Mouse (Mus musculus): Measurements from ENCODE around the gene Bach1. TPM values are rescaled to one million over a fixed set of nuclear protein-coding genes. Genes with fewer than 3 reads are reported as not detected.

Bach1 gene
- total RNA-seq, 2 experiments from 2014 or later = 16.5 to 22.3 TPM

DNA sequence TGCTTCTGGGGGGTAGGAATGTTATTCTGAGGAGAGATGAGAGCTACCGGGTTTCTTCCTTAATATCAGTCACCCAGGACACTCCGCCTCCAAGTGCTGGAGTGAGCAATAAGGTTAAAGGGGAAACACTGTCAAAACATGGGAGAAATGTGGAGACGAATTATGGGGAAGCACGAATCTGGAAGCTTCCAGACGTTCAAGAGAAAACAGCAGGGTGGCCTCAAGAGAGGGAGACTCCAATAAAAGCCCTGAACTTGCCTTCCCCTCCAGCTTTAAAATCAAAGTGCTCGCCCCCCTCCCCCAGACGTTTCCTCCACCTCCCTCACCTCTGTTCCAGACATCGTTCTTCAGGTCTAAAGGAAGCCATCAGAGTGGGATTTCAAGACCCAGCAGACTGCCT, 38.6 kb downstream of the Bach1 start:
- no peak for DNase-seq (ENCODE audit: low spot score in 2 of 2)

DNA sequence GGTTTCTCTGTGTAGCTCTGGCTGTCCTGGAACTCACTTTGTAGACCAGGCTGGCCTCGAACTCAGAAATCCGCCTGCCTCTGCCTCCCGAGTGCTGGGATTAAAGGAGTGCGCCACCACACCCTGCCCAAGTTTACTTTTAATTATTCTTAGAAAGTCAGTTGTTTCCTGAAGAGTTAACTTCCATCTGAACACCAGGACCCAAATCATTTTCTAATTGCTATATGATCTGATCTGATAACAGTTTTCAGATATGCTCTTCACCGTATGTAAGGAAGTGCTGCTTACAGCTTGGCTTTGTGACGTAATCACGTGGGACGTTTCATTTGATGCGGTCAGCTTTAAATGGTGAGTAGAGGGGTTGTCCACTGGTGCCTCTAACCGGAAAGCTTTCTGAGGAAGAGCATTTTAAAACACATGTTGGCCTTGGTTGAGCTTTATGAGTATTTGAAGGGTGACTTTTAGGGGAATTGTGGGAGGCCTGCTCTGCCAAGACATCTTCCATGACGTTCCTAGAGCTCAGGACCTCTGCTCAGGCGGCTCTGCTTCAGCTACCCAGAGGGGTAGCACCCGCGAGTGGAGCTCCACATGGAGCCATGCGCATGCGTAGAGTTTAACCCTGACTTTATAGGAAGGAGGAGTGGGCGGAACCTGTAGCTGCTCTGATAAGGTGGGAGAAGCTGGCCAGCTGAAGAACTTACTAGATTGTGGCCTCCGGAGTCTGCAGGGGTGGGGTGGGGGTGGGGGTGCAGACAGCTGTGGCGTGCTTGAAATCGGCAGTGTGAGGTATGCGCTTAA, 39.3 kb downstream of the Bach1 start:
- no peak for DNase-seq (ENCODE audit: low spot score in 2 of 2)

DNA sequence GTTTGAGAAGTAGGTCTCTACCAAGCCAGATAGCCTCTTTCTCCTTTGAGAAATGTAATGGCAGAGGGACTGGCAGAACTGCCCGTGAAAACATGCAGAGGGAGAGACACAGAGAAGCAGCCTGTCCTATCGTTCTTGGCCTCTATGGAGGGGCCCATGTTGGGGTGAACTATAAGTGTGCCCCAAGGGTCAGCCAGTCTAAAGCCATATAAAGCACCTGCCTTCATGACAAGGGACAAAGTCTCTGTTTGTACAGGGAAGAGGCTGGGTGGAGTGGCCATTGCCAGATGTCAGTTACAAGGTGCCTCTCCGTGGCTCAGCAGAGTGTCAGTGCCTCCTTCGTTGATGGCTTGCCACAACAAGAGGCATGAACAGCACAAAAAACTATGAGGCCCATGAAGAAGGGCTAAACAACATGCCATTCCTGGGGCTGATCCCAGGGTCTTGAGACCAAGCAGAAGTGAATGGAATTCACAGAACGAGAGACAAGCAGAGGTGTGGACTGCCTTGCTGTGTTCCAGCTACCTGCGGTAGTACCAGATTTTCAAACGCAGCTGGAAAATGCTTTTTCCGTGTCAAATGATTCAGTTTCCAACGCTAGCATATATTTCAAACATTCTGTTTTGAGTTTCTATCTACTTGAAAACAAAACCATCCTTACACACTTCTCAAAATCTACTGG, 42.4 kb downstream of the Bach1 start:
- DNase-seq (ENCODE audit: low spot score in 2 of 2) = no peak

DNA sequence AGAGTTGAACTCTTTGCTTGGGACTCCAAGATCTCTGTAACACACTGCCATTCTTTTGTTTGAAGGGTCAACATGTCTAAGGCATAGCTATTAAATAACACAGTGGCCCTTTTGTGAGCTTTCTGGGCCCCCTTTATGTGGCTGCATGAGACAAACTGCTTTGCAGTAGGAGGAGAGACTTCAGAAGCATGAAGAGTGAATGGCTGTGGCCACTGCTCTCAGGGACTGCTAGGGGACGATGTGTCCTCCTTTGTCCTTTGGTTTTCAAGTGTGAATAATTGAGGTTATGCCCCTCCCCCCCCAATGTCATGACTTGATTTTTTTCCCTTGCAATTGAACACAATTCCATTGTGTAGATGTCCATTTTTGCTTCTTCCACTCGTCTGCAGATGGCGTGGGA, 44.9 kb downstream of the Bach1 start:
- no peak for DNase-seq (ENCODE audit: low spot score in 2 of 2)

DNA sequence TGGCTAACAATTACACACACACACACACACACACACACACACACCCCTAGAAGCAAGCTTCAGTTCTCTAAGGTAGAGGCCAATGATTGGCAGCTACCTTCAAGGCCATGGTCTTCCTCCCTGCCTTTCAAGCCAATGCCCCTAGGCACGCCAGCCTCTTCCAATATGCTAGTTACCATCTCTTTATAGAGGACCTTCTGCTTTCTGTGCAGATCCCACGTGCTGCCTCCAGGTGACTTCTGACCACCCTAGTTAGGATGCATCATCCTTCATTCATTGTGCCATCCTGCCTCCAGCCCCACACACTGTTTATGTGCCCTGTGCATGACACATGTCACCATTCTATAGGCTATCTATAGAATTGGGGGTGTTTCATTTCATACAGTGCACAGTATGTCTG, 45.6 kb downstream of the Bach1 start:
- DNase-seq (ENCODE audit: low spot score in 2 of 2) = no peak

DNA sequence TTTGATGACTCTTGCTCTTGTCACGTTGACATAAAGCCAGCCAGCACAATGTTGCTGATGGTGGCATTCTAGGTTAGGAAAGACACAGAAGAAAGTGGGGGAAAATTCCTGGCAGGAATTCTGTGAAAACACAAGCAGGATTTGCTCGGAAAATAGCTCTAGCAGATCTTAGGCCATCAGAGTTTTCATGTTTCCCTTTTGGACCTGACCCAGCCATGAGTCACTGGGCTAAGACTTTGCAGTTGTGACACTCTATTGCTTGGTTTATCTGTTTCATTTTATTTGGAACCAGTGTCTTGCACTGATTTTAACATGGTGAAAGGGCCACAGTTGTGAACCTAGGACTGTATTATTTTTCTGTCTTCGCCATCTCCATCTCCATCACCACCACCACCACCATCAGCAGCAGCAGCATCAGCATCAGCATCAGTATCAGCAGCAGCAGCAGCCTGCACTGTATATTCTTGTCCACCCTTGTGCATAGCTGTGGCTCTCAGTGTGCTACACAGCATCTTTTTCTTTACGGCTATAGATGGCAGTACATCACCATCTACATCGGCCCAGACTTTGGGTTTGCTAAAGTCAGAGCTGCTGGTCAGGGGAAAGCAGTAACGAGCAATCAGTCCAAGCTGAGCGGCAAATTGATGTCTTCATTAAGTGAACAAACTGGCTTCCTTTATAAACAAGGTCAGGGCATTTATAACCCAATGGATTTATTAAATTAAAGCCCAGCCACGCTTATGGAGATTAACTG, 46.6 kb downstream of the Bach1 start:
- no peak for DNase-seq (ENCODE audit: low spot score in 2 of 2)

DNA sequence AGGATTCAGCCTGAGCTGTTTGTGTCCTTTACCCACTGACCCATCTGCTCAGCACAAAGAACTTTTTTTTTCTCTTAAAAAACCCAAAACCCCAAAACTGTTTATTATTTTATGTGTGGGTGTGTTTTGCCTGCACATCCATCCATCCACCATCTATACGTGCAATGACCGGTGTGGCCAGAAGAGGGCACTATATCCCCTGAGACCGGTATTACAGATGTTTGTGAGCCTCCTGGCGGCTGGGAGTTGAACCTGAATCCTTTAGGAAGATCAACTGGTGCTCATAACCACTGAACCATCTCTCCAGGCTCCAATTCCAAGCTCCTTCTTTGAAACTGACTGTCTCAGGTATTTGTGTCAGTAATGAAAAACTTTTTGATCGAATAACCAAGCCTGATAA, 48.0 kb downstream of the Bach1 start:
- peak; percentile 78 for DNase-seq (ENCODE audit: low spot score in 2 of 2)

DNA sequence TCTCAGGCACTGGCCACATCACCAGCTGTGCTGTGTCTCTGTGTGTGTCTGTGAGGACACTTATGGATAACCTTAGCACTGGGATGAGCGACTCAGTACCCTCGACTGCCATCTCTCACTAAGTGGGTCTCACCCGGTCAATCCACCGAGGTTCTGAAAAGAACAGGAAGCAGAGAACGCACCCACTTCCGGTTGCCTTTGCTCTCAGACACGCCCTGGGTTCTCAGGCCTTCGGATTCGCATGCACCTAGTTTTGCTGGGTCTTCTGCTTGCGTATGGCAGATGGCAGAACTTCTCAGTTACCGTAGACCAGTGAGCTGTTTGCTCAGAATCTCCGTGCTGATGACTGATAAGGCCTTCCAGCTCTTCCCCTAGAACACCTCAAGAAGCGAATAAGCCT, 52.5 kb downstream of the Bach1 start:
- no peak for DNase-seq (ENCODE audit: low spot score in 2 of 2)

DNA sequence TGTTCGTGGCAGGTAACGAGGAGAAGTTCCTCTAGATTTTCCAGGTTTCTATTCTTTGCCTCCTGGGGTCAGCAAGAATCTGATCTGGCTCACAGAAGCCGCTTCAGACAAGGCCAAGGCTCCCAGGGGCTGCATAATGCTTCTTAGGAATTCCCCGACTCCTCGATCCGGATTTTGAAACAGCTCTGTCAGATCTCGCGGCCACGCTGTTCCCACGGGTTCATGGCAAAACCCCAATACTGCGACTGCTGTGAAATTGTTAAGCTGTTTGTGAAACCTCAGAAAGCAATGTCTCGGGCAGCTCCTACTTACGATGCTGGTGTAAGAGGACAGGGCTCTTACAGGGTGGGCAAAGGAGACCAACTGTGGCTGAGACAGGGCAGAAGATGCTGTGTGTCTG, 53.7 kb downstream of the Bach1 start:
- no peak for DNase-seq (ENCODE audit: low spot score in 2 of 2)

DNA sequence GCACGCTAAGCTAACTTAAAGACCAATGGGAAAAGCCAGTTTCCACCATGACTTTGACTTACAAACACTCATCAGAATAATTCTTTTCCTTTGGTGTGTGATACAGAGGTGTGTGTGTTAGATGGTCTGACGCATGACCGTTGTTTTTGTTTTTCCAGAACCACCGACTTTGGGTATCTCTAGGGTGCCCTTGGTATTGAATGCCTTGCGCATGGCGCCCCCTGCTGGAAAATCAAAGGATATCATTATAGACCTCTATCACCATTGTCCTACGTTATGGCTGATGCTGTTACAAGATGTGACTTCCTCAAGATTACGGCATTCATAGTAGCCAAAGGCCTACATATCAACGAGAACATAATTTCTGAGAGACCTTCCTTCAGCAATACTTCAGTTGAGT, 56.1 kb downstream of the Bach1 start:
- DNase-seq (ENCODE audit: low spot score in 2 of 2) = peak; percentile 66 to 74

DNA sequence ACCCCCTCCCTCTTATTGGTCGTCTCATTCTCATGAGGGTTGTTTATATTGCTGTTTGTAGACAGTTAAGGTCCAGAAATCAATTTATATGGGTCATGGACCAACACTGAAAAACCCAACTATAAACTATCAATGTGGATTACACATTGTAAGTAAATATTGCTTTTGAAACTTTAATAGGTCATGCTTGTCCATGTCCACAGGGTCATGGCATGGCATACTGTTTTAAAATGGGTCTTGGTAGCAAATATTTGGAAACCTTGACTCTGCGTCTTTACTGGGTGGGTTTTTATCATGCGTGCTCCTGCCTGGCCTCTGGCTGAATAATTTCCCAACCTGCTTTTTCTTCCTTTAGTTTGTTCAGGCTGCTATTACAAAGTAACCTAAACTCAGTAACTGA, 57.2 kb downstream of the Bach1 start:
- DNase-seq (ENCODE audit: low spot score in 2 of 2) = no peak

DNA sequence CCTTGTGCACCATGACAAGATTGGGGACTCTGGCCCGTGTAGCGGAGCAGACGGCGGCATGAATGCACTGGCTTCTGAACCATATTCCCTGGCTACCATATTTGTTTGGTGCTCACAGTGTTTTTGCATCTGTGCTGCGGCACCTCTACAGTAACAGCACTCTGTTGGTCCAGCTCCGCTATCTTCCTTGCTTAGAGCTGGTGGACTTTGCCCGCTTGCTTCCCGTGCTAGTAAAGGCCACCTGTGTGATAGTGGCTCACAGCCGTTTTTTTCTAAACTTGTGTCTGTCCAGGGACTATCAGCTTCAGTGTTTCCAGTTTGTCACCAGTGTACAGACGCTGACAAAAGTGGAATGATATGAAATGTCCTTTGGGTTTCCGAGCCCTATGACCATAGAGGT, 59.3 kb downstream of the Bach1 start:
- DNase-seq (ENCODE audit: low spot score in 2 of 2) = no peak

DNA sequence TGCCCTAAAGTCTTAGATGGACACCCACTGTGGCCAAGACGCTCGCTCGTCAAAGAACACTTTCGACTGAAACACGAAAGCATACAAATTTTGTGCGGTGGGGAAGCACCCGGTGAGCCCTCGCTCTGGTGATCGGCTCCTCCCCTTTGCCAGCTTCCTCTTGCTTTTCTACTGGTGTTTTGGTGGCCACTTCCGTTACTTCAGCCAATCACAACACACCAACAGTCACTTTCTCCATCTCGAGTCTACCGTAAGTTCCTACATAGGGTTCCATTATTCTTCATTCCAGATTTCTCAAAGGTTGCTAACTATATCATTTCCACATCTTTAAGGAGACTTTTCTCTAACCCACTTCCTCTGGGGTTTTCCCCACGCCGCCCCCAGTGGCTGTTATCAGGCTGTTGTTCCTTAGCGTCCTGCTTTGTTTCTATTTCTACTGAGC, 65.9 kb downstream of the Bach1 start:
- DNase-seq (ENCODE audit: low spot score in 2 of 2) = no peak

DNA sequence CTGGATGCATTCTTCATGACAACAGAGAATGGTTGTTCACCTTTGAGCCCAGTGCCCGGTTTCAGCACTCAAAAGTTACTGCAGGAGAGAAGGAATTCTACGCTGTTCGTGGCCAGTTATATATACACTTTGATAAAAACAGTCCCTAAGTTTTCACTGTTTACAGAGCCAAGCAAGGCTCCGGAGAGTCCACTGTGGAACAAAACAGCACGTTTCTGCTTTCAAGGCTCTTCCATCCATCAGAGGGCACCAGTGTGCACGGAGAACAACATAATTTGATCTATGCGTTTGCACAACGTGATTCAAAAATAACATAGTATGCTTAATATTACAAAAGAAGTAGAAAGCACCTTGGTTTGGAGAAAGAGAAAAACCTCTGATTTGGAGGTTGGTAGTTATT, 67.2 kb downstream of the Bach1 start:
- DNase-seq (ENCODE audit: low spot score in 2 of 2) = peak in 1 of 2 experiments; percentile 16

DNA sequence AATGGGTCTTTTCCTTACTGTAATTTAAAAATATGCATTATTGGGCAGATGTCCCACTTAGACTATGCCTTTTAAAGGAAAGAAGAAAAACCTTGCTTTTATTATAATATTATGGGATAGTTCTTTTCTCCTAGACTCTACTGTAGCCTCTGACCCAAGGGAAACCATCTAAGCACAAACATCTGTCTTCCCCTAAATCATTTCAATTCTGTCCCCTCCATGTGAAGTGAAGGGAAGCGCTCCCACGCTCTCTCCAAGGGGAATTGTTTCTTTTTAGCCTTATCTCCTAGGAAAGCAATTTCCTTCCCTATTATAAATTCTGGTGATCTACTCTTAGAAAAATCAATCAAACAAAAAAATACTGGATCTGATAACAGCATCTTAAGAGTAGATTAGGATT, 71.8 kb downstream of the Bach1 start:
- no peak for DNase-seq (ENCODE audit: low spot score in 2 of 2)

DNA sequence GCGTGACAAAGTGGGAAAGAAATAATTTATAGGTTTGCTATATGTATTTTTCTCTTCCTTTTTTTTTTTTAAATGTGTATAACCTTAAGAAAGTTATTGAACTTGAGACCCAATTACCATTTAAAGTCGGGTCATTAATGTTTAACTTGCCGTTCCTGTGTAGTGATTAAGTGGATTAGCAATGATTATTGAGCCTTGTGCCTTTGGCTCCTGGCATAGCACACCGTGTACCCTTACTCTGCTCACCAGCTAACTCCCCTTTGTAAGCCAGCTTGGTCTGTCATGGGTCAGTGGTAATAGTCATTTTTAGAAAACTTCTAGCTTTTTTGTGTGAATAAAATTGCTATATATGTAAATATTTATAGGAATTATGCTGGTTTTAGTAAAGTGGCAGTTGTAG, 73.2 kb downstream of the Bach1 start:
- DNase-seq (ENCODE audit: low spot score in 2 of 2) = no peak

DNA sequence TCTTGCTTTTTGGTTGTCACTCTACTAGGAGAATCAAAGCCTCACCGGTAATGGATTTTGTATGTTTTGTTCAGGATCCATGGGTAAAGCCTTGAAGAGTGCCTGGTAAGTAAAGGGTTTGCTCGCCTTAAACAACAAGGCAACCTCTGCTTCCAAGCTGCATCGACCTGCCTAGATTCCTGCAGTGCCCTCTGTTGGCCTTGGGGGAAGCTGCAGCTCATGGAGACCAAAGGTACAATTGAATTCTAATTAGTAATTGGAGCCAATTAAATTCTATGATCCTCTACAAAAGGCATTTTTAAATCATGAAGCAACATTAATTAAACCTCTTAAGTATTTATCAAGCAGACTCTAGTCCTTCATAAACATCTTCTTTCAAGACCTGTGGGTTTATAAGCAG, 75.7 kb downstream of the Bach1 start:
- no peak for DNase-seq (ENCODE audit: low spot score in 2 of 2)

DNA sequence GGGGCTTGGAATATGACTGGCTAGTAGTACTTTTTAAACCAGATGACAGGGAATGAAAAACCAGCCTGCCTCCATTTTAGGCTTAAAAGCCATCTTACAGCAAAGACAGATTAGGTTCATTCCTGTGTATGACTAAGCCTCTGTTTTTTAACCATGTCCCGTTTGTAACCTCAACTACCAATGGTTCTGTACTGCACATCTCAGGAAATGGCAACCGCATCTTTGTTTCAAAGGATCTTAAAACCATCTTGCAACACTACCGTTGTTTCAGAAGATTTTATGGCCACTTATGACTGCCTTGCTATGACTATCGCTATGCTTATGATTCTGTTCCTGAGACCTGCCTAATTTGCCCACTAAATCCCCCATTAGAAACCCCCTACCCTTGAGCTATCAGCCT, 78.6 kb downstream of the Bach1 start:
- DNase-seq (ENCODE audit: low spot score in 2 of 2) = no peak

DNA sequence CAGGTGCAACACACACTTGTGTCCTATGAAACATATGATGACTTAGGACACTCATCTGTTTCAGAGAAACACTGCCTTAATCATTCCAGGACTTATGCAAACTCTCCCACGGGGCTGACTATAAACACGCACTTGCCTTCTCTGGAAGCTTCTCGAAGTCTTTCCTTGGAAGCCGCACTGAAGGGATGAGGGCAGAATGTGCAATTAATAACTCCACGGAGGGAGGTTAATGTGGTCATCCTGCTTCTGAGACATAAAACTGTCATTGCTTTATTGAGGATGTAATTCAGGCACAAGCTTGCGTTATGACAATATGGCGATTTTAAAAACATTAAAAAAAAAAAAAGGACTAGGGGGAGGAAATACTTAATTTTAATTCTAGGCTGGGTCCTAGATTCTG, 82.9 kb downstream of the Bach1 start:
- no peak for DNase-seq (ENCODE audit: low spot score in 2 of 2)
